In genomic region chr19:32592749-32593148, GRCm38 (mm10) we compare ENCODE assay signal across 22 mouse cellular contexts.
"Had no signal": no experiment of that assay in that cellular context is flagged by ENCODE, and none has a peak within 500 bp of the region (broad histone marks: within the 10 kb centered on the region; RNA-seq: fewer than 3 reads in every experiment).

No protein-coding gene starts in this region.

- H3K4me1 ChIP-seq: heart, embryonic 10.5 days; intestine, embryonic 15.5 days; limb, embryonic 12.5 days had no signal

- H3K27me3 ChIP-seq: intestine, embryonic 15.5 days had no signal

- H3K27ac ChIP-seq: gastrocnemius, adult 2 months; heart, embryonic 10.5 days; hindbrain, embryonic 10.5 days; hindbrain, embryonic 12.5 days; hindbrain, embryonic 14.5 days; intestine, embryonic 15.5 days; kidney, embryonic 15.5 days; kidney, postnatal 0 days; layer of hippocampus, adult 2 months; left cerebral cortex, adult 2 months; limb, embryonic 10.5 days; limb, embryonic 12.5 days; liver, embryonic 13.5 days; liver, embryonic 15.5 days had no signal

- H3K36me3 ChIP-seq: heart, embryonic 10.5 days; heart, embryonic 12.5 days; hindbrain, embryonic 10.5 days; hindbrain, embryonic 12.5 days; intestine, embryonic 15.5 days; kidney, embryonic 15.5 days; limb, embryonic 10.5 days; limb, embryonic 12.5 days; liver, embryonic 13.5 days; liver, embryonic 15.5 days had no signal

- H3K4me3 ChIP-seq: gastrocnemius, adult 2 months; heart, embryonic 10.5 days; heart, embryonic 12.5 days; hindbrain, embryonic 10.5 days; hindbrain, embryonic 12.5 days; intestine, embryonic 15.5 days; kidney, embryonic 15.5 days; layer of hippocampus, adult 2 months; left cerebral cortex, adult 2 months; limb, embryonic 10.5 days; limb, embryonic 12.5 days; liver, embryonic 13.5 days; liver, embryonic 15.5 days had no signal

- DNase-seq: gastrocnemius, adult 2 months; gastrocnemius, postnatal 10 days; gastrocnemius, postnatal 25 days; heart, postnatal 10 days; heart, postnatal 4 days; kidney, adult 8-10 months; kidney, postnatal 4 days; liver; liver, embryonic 13.5 days had no signal

- H3K9ac ChIP-seq: heart, embryonic 12.5 days; hindbrain, embryonic 12.5 days; hindbrain, embryonic 14.5 days; intestine, embryonic 15.5 days; kidney, embryonic 15.5 days; limb, embryonic 12.5 days; liver, embryonic 13.5 days; liver, embryonic 15.5 days had no signal
